In genomic region chr2:117299596-117300448, GRCm38 (mm10) we compare ENCODE assay signal across 28 mouse cellular contexts. TPM values are rescaled to one million over a fixed set of nuclear protein-coding genes. Genes with fewer than 3 reads are reported as not detected.
DNase-seq lines count a peak whose midpoint lies in the region; ATAC-seq and TF ChIP-seq lines count a peak whose summit lies in the region.
"Had no signal": no experiment of that assay in that cellular context is flagged by ENCODE, and none has a peak within 500 bp of the region (broad histone marks: within the 10 kb centered on the region; RNA-seq: fewer than 3 reads in every experiment).

No protein-coding gene starts in this region.

- no peaks in the 10 kb centered on the region for H3K36me3 ChIP-seq in CH12.LX (replicated peaks in 1 of 2; ENCODE audit: control insufficient read depth in 1 of 2, insufficient read depth in 1 of 2, low read length in 1 of 2)
- no peaks in the 10 kb centered on the region for H3K36me3 ChIP-seq in embryonic facial prominence, embryonic 13.5 days
- H3K36me3 ChIP-seq: embryonic facial prominence, embryonic 15.5 days; forebrain, embryonic 10.5 days; heart, embryonic 13.5 days; intestine, embryonic 15.5 days; limb, embryonic 15.5 days; neural tube, embryonic 12.5 days had no signal

- no peak overlapping the region for H3K27ac ChIP-seq in CH12.LX (ENCODE audit: insufficient read depth, low read depth)
- peak overlapping the region; percentile 33; the same call in 1 of the 2 replicates for H3K27ac ChIP-seq in embryonic facial prominence, embryonic 13.5 days
- H3K27ac ChIP-seq: embryonic facial prominence, embryonic 15.5 days; forebrain, embryonic 10.5 days; heart, embryonic 13.5 days; hindbrain, embryonic 14.5 days; intestine, embryonic 15.5 days; limb, embryonic 15.5 days; neural tube, embryonic 12.5 days had no signal

- DNase-seq in CH12.LX (ENCODE audit: extremely low read depth), result peak; percentile 62
- peak; percentile 43 for DNase-seq in R1 (ENCODE audit: low read depth, low spot score)
- DNase-seq in thymus, postnatal 36 days, result no peak
- DNase-seq in left cerebral cortex, postnatal 4 days, result no peak
- no peak for DNase-seq in layer of hippocampus, adult 8-10 months (ENCODE audit: low spot score in 2 of 2)
- DNase-seq: adrenal gland, adult 2 months; cerebellum, adult 9-11 months; forebrain, postnatal 0 days; heart, adult 18-20 months; heart, postnatal 36 days; kidney, postnatal 4 days; layer of hippocampus, postnatal 36 days; liver, postnatal 0 days; lung, postnatal 10 days; right cerebral cortex, adult 18-20 months; thymus, adult 18-20 months had no signal

- no peaks in the 10 kb centered on the region for H3K9me3 ChIP-seq in CH12.LX (replicated peaks; ENCODE audit: low read length)
- no peaks in the 10 kb centered on the region for H3K9me3 ChIP-seq in embryonic facial prominence, embryonic 13.5 days
- H3K9me3 ChIP-seq: embryonic facial prominence, embryonic 15.5 days; forebrain, embryonic 10.5 days; heart, embryonic 13.5 days; intestine, embryonic 15.5 days; limb, embryonic 15.5 days; megakaryocyte, embryonic 14.5 days; neural tube, embryonic 12.5 days had no signal

- TF ChIP-seq POLR2A in CH12.LX (IDR thresholded peaks at IDR 0.05; ENCODE audit: low read depth, low read length), result peak; percentile 53

- dilution Hi-C loops in CH12.LX (cut with MboI; ENCODE audit: extremely low pct_ligation_motif_present, extremely low pct_unique_long_range_greater_than_20kb, low sequenced_read_pairs), result no loop called here

- peak overlapping the region; percentile 50 to 71 (median 61) for H3K4me3 ChIP-seq in CH12.LX (replicated peaks in 1 of 3; ENCODE audit: low read depth in 2 of 3, low read length in 2 of 3, poor library complexity in 1 of 3)
- no peak overlapping the region for H3K4me3 ChIP-seq in embryonic facial prominence, embryonic 13.5 days
- H3K4me3 ChIP-seq: embryonic facial prominence, embryonic 15.5 days; forebrain, embryonic 10.5 days; heart, embryonic 13.5 days; intestine, embryonic 15.5 days; limb, embryonic 15.5 days; megakaryocyte, embryonic 14.5 days; neural tube, embryonic 12.5 days had no signal

- TF ChIP-seq RAD21 in CH12.LX (IDR thresholded peaks at IDR 0.05; ENCODE audit: low read depth, low read length), result no peak

- TF ChIP-seq EP300 in CH12.LX (IDR thresholded peaks at IDR 0.05; ENCODE audit: low read length), result no peak

- H3K79me2 ChIP-seq in CH12.LX (replicated peaks; ENCODE audit: control insufficient read depth, extremely low read depth, insufficient read depth, poor library complexity, severe bottlenecking), result no peaks in the 10 kb centered on the region

- ATAC-seq in embryonic facial prominence, embryonic 13.5 days (ENCODE audit: insufficient number of reproducible peaks, insufficient read depth, low FRiP score, low TSS enrichment, low read depth), result no peak
- ATAC-seq in monocyte, adult 5-6 weeks (replicated peaks; ENCODE audit: insufficient number of reproducible peaks, low FRiP score, low TSS enrichment, poor library complexity, severe bottlenecking), result peak; percentile 66
- ATAC-seq: CD4-positive, CD25-positive, alpha-beta regulatory T cell, adult 4 months; forebrain, postnatal 0 days; intestine, embryonic 15.5 days; liver, postnatal 0 days had no signal

- in situ Hi-C loops in CH12.LX (cut with MboI; ENCODE audit: low pct_ligation_motif_present, low pct_unique_long_range_greater_than_20kb, low sequenced_read_pairs), result no loop called here

- peaks cover 15 to 47% of the 10 kb centered on the region in 2 experiments for H3K4me1 ChIP-seq in CH12.LX (ENCODE audit: control insufficient read depth in 1 of 2, insufficient read depth in 2 of 2)
- 0 out of 2 replicates have a peak, but pooled peaks cover 5% of the 10 kb centered on the region for H3K4me1 ChIP-seq in embryonic facial prominence, embryonic 13.5 days
- H3K4me1 ChIP-seq: embryonic facial prominence, embryonic 15.5 days; forebrain, embryonic 10.5 days; heart, embryonic 13.5 days; intestine, embryonic 15.5 days; limb, embryonic 15.5 days; megakaryocyte, embryonic 14.5 days; neural tube, embryonic 12.5 days had no signal

- H3K27me3 ChIP-seq in CH12.LX (replicated peaks), result no peaks in the 10 kb centered on the region
- H3K27me3 ChIP-seq in embryonic facial prominence, embryonic 13.5 days, result no peaks in the 10 kb centered on the region
- H3K27me3 ChIP-seq: embryonic facial prominence, embryonic 15.5 days; heart, embryonic 13.5 days; intestine, embryonic 15.5 days; limb, embryonic 15.5 days; neural tube, embryonic 12.5 days had no signal

- 76% methylated on average over 16 of the region's 16 CpGs for WGBS in embryonic facial prominence, embryonic 13.5 days

- no peak overlapping the region; the same call in 1 of the 2 replicates for H3K4me2 ChIP-seq in CH12.LX (ENCODE audit: insufficient read depth, low read depth, poor library complexity, severe bottlenecking)
- no peak overlapping the region; the same call in 1 of the 2 replicates for H3K4me2 ChIP-seq in embryonic facial prominence, embryonic 13.5 days
- H3K4me2 ChIP-seq: embryonic facial prominence, embryonic 15.5 days; heart, embryonic 13.5 days; hindbrain, embryonic 14.5 days; intestine, embryonic 15.5 days; limb, embryonic 15.5 days; neural tube, embryonic 12.5 days had no signal

- no peak for TF ChIP-seq CTCF in CH12.LX (conservative IDR thresholded peaks at IDR 0.05 in 1 of 2, IDR thresholded peaks at IDR 0.05 in 1 of 2; ENCODE audit: low read depth in 2 of 2, low read length in 2 of 2)

- intact Hi-C loops in left cerebral cortex, postnatal 4 days (cut with DNase I), result no loop called here

- H3K9ac ChIP-seq in CH12.LX (ENCODE audit: insufficient read depth, low read depth), result peak overlapping the region; percentile 72
- H3K9ac ChIP-seq in embryonic facial prominence, embryonic 13.5 days, result no peak overlapping the region
- H3K9ac ChIP-seq: embryonic facial prominence, embryonic 15.5 days; forebrain, postnatal 0 days; heart, embryonic 13.5 days; hindbrain, embryonic 14.5 days; intestine, embryonic 15.5 days; limb, embryonic 15.5 days; liver, postnatal 0 days; neural tube, embryonic 12.5 days had no signal

TF ChIP-seq in CH12.LX, 34 proteins besides CTCF, POLR2A, EP300 and RAD21 (continues in another document):
- TF ChIP-seq MXI1 (IDR thresholded peaks at IDR 0.05; ENCODE audit: low read depth, low read length) (peak; percentile 42; the same call in 1 of the 2 replicates), ELF1 (IDR thresholded peaks at IDR 0.05; ENCODE audit: low read depth, low read length) (peak; percentile 81), HCFC1 (IDR thresholded peaks at IDR 0.05; ENCODE audit: low read depth, low read length) (peak; percentile 84), PAX5 (IDR thresholded peaks at IDR 0.05; ENCODE audit: low read length) (no peak), SMC3 (IDR thresholded peaks at IDR 0.05; ENCODE audit: low read depth, low read length) (no peak), IRF4 (IDR thresholded peaks at IDR 0.05; ENCODE audit: low read depth, low read length) (peak; percentile 53; the same call in 1 of the 2 replicates), NELFE (IDR thresholded peaks at IDR 0.05; ENCODE audit: low read depth, low read length) (no peak; the same call in 1 of the 2 replicates), USF2 (conservative IDR thresholded peaks at IDR 0.05; ENCODE audit: low read depth, low read length) (no peak), MAZ (IDR thresholded peaks at IDR 0.05; ENCODE audit: low read depth, low read length) (0 out of 2 replicates have a peak, but pooled peaks have one; percentile 41), CHD1 (IDR thresholded peaks at IDR 0.05; ENCODE audit: low read depth, low read length) (no peak), SIN3A (IDR thresholded peaks at IDR 0.05; ENCODE audit: low read length) (peak; percentile 90), ZNF384 (IDR thresholded peaks at IDR 0.05; ENCODE audit: low read depth, low read length) (no peak), GABPA (IDR thresholded peaks at IDR 0.05; ENCODE audit: insufficient replicate concordance, low read depth, low read length) (no peak), USF1 (IDR thresholded peaks at IDR 0.05; ENCODE audit: low read depth, low read length) (no peak), CHD2 (IDR thresholded peaks at IDR 0.05; ENCODE audit: low read length) (peak; percentile 75), RCOR1 (conservative IDR thresholded peaks at IDR 0.05; ENCODE audit: low read depth, low read length) (no peak), MEF2A (IDR thresholded peaks at IDR 0.05; ENCODE audit: borderline replicate concordance, low read depth, low read length) (0 out of 2 replicates have a peak, but pooled peaks have one; percentile 12), ZC3H11A (IDR thresholded peaks at IDR 0.05; ENCODE audit: low read depth, low read length) (no peak), JUN (IDR thresholded peaks at IDR 0.05; ENCODE audit: insufficient read depth, low read depth, low read length) (no peak), ZKSCAN1 (IDR thresholded peaks at IDR 0.05; ENCODE audit: borderline replicate concordance, low read depth, low read length) (no peak), MYC (IDR thresholded peaks at IDR 0.05; ENCODE audit: low read depth, low read length) (no peak), TBP (conservative IDR thresholded peaks at IDR 0.05; ENCODE audit: low read depth, low read length) (peak; percentile 59; the same call in 1 of the 2 replicates), MAX (IDR thresholded peaks at IDR 0.05; ENCODE audit: low read length) (no peak), JUND (conservative IDR thresholded peaks at IDR 0.05; ENCODE audit: low read depth, low read length) (no peak), KAT2A (IDR thresholded peaks at IDR 0.05; ENCODE audit: insufficient replicate concordance, low read length) (0 out of 2 replicates have a peak, but pooled peaks have one; percentile 57)

RNA-seq across cellular contexts. Expression of gene Rasgrp1, which starts 43.0 kb away (rescaled TPM):
- total RNA-seq in CH12.LX (2012; rRNA removed) (0.13 and 0.42 TPM in 2 replicates), CH12.LX (2014; rRNA removed) (0.38 and 0.51 TPM in 2 replicates)
- polyA plus RNA-seq in CH12.LX (2012; ENCODE audit: insufficient read length, low read depth), result 0.83 and 0.85 TPM in 2 replicates
- polyA plus RNA-seq in embryonic facial prominence, embryonic 13.5 days (2015; fragmentation: Nextera tagmentation; extraction: Ambion mirVana), result 1.1 and 1.2 TPM in 2 replicates
- 51.1 to 76.6 TPM (median 54.2 TPM) in 3 replicates for total RNA-seq in monocyte, adult 5-6 weeks (2017)
- 10 to 100 TPM; 30.3 to 35.2 TPM for total RNA-seq in left cerebral cortex, postnatal 4 days (2021)
- 100 to 1,000 TPM; 328 to 405 (median 376) TPM for total RNA-seq in layer of hippocampus, adult 8-10 months (2022)
- total RNA-seq: MEL had no signal

RNA-seq across cellular contexts. Expression of gene Fam98b, which starts 50.3 kb away (rescaled TPM):
- total RNA-seq in CH12.LX (2012; rRNA removed), result 11.1 and 13.1 TPM in 2 replicates
- total RNA-seq in CH12.LX (2014; rRNA removed), result 22.3 and 22.8 TPM in 2 replicates
- 83.5 and 84.8 TPM in 2 replicates for polyA plus RNA-seq in CH12.LX (2012; ENCODE audit: insufficient read length, low read depth)
- 15.0 and 17.6 TPM in 2 replicates for polyA plus RNA-seq in embryonic facial prominence, embryonic 13.5 days (2015; fragmentation: Nextera tagmentation; extraction: Ambion mirVana)
- total RNA-seq in monocyte, adult 5-6 weeks (2017), result 11.1 to 18.6 TPM (median 14.0 TPM) in 3 replicates
- 10 to 100 TPM; 63.0 to 63.1 TPM for total RNA-seq in left cerebral cortex, postnatal 4 days (2021)
- total RNA-seq in layer of hippocampus, adult 8-10 months (2022), result 10 to 100 TPM; 48.7 to 56.0 (median 51.8) TPM

Comparison
In these comparisons a context has a peak if more than half of its experiments do, and no peak if none do; other contexts are left out.
1. DNase-seq: peak in CH12.LX (single experiment) and R1 (single experiment); none in thymus, postnatal 36 days (0 of 2), left cerebral cortex, postnatal 4 days (single experiment) and layer of hippocampus, adult 8-10 months (0 of 2).
2. RNA of gene Rasgrp1, which starts 43.0 kb away (total RNA-seq): 328 to 405 TPM in layer of hippocampus, adult 8-10 months, 51.1 to 76.6 TPM in monocyte, adult 5-6 weeks and 30.3 to 35.2 TPM in left cerebral cortex, postnatal 4 days; 0.13 to 0.51 TPM in CH12.LX; every median in the first group is over 10 times any median in the second.